Mouse (Mus musculus): ENCODE measurements around the gene Dctn2.

DNA sequence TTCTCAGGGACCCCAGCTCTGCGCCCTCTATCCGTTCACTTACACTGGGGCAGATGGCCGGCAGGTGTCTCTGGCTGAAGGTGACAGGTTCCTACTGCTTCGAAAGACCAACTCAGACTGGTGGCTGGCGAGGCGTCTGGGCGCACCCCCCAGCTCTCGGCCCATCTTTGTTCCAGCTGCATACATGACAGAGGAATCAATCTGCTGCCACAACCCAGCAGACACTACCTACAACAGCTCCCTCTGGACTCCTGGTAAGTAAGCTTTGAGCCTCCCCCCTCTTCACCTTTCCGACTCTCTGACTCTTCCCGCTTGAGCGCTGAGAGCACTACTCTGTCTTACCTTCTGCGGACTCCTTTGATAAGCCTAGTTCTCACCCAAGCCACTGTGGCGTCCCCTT lies 56.0 kb downstream of the Dctn2 start:
- TF ChIP-seq CTCF (IDR thresholded peaks at IDR 0.05; ENCODE audit: low read depth), result no peak
- no peak for TF ChIP-seq EP300 (IDR thresholded peaks at IDR 0.05; ENCODE audit: low read depth)

Measured in heart, postnatal 0 days (tissue).